Mouse (Mus musculus) urinary bladder, postnatal 10 days (tissue): ENCODE measurements around the gene Ash1l.

Experiments used
- DNase-seq: peaks from one replicate; pipeline ENCODE4 v3.0.0; 2022; ENCODE audit warnings: low spot score

The Ash1l gene

GRCm38 (mm10) chr3:88950576-88951326 is at the start of gene Ash1l, which contains the start of gene Dap3:
Gene Ash1l (plus strand): TSS chr3:88950622.
Gene Dap3 (minus strand): TSS chr3:88951181.
- peak; percentile 20 for DNase-seq

GRCm38 (mm10) chr3:88904803-88905202 is 45.6 kb upstream of the Ash1l start:
- DNase-seq: no peak

- no peak for DNase-seq
These were observed 45.2 kb upstream of the Ash1l start for GRCm38 (mm10) chr3:88905209-88905608.

GRCm38 (mm10) chr3:88905741-88906140 is 44.7 kb upstream of the Ash1l start:
- DNase-seq: no peak

- no peak for DNase-seq
These were observed 43.8 kb upstream of the Ash1l start for GRCm38 (mm10) chr3:88906393-88907159.

GRCm38 (mm10) chr3:88912585-88912984 is 37.8 kb upstream of the Ash1l start:
- no peak for DNase-seq

GRCm38 (mm10) chr3:88913511-88914383 is 36.7 kb upstream of the Ash1l start, which contains the start of gene Msto1:
Gene Msto1 (minus strand): TSS chr3:88913999.
- peak; percentile 66 for DNase-seq

GRCm38 (mm10) chr3:88914384-88914810 is 36.0 kb upstream of the Ash1l start:
- DNase-seq: no peak

GRCm38 (mm10) chr3:88918981-88919380 is 31.4 kb upstream of the Ash1l start:
- DNase-seq: no peak

GRCm38 (mm10) chr3:88921411-88921810 is 29.0 kb upstream of the Ash1l start:
- DNase-seq: no peak

GRCm38 (mm10) chr3:88923989-88924591 is 26.3 kb upstream of the Ash1l start:
- DNase-seq: no peak

GRCm38 (mm10) chr3:88925651-88926050 is 24.8 kb upstream of the Ash1l start:
- no peak for DNase-seq

GRCm38 (mm10) chr3:88929501-88929900 is 20.9 kb upstream of the Ash1l start:
- no peak for DNase-seq

GRCm38 (mm10) chr3:88939071-88939470 is 11.4 kb upstream of the Ash1l start:
- no peak for DNase-seq

- no peak for DNase-seq
These were observed 10.7 kb upstream of the Ash1l start for GRCm38 (mm10) chr3:88939749-88940148.

GRCm38 (mm10) chr3:88942316-88942880 is 8.0 kb upstream of the Ash1l start:
- DNase-seq: no peak

- no peak for DNase-seq
These were observed 6.3 kb upstream of the Ash1l start for GRCm38 (mm10) chr3:88944109-88944508.

- peak; percentile 80 for DNase-seq
These were observed 441 bp upstream of the Ash1l start for GRCm38 (mm10) chr3:88949786-88950575.

GRCm38 (mm10) chr3:88951327-88951800 is 942 bp downstream of the Ash1l start:
- no peak for DNase-seq

- DNase-seq: no peak
These were observed 2.8 kb downstream of the Ash1l start for GRCm38 (mm10) chr3:88953246-88953645.
